Mouse (Mus musculus): Measurements from ENCODE around the gene Pde6c. TPM values are rescaled to one million over a fixed set of nuclear protein-coding genes. Genes with fewer than 3 reads are reported as not detected.

The Pde6c gene
- polyA plus RNA-seq (2015; fragmentation: Nextera tagmentation; extraction: Ambion mirVana): 0.10 TPM in 1 of 2 replicates, not detected in the other

GRCm38 (mm10) chr19:38132481-38132880, at the start of gene Pde6c:
Gene Pde6c (plus strand): TSS chr19:38132781.
- Histone ChIP-seq H3K9ac (replicated peaks; ENCODE audit: low read length) (no peak within 1 kb of the TSS), H3K27me3 (ENCODE audit: insufficient read depth, low read length) (no peaks in the 10 kb centered on the region), H3K36me3 (ENCODE audit: insufficient read depth, low read length) (no peaks in the 10 kb centered on the region), H3K4me3 (ENCODE audit: low read length) (no peak within 1 kb of the TSS), H3K27ac (ENCODE audit: low read length) (no peak within 1 kb of the TSS), H3K9me3 (ENCODE audit: low read length) (no peaks in the 10 kb centered on the region), H3K4me2 (replicated peaks; ENCODE audit: low read depth, low read length) (no peak within 1 kb of the TSS), H3K4me1 (ENCODE audit: insufficient read depth, low read length) (no peaks in the 10 kb centered on the region)
- no peak for ATAC-seq (ENCODE audit: low FRiP score, low TSS enrichment)
- 66% methylated on average over 6 of the region's 6 CpGs for WGBS

GRCm38 (mm10) chr19:38082931-38083525, 49.6 kb upstream of the Pde6c start:
- no peaks in the 10 kb centered on the region for H3K9me3 ChIP-seq (ENCODE audit: low read length)
- no peak overlapping the region for H3K27ac ChIP-seq (ENCODE audit: low read length)
- H3K4me3 ChIP-seq (ENCODE audit: low read length): no peak overlapping the region
- H3K4me1 ChIP-seq (ENCODE audit: insufficient read depth, low read length): no peaks in the 10 kb centered on the region
- WGBS: 45% methylated on average over 5 of the region's 5 CpGs
- no peak overlapping the region for H3K4me2 ChIP-seq (replicated peaks; ENCODE audit: low read depth, low read length)
- no peaks in the 10 kb centered on the region for H3K27me3 ChIP-seq (ENCODE audit: insufficient read depth, low read length)
- H3K9ac ChIP-seq (replicated peaks; ENCODE audit: low read length): no peak overlapping the region
- no peaks in the 10 kb centered on the region for H3K36me3 ChIP-seq (ENCODE audit: insufficient read depth, low read length)
- ATAC-seq (ENCODE audit: low FRiP score, low TSS enrichment): no peak

GRCm38 (mm10) chr19:38085841-38086240, 46.7 kb upstream of the Pde6c start:
- Histone ChIP-seq H3K27me3 (ENCODE audit: insufficient read depth, low read length) (no peaks in the 10 kb centered on the region), H3K4me2 (replicated peaks; ENCODE audit: low read depth, low read length) (no peak overlapping the region), H3K27ac (ENCODE audit: low read length) (no peak overlapping the region), H3K4me3 (ENCODE audit: low read length) (no peak overlapping the region), H3K4me1 (ENCODE audit: insufficient read depth, low read length) (no peaks in the 10 kb centered on the region), H3K36me3 (ENCODE audit: insufficient read depth, low read length) (no peaks in the 10 kb centered on the region), H3K9ac (replicated peaks; ENCODE audit: low read length) (no peak overlapping the region), H3K9me3 (ENCODE audit: low read length) (no peaks in the 10 kb centered on the region)
- no peak for ATAC-seq (ENCODE audit: low FRiP score, low TSS enrichment)
- WGBS: 83% methylated on average over 4 of the region's 4 CpGs

- Histone ChIP-seq H3K4me2 (replicated peaks; ENCODE audit: low read depth, low read length) (no peak overlapping the region), H3K4me1 (ENCODE audit: insufficient read depth, low read length) (peaks cover 8% of the 10 kb centered on the region; the same call in 1 of the 2 replicates), H3K9me3 (ENCODE audit: low read length) (no peaks in the 10 kb centered on the region), H3K4me3 (ENCODE audit: low read length) (no peak overlapping the region), H3K27ac (ENCODE audit: low read length) (no peak overlapping the region), H3K9ac (replicated peaks; ENCODE audit: low read length) (no peak overlapping the region), H3K27me3 (ENCODE audit: insufficient read depth, low read length) (no peaks in the 10 kb centered on the region), H3K36me3 (ENCODE audit: insufficient read depth, low read length) (no peaks in the 10 kb centered on the region)
- WGBS: 52% methylated on average over 11 of the region's 11 CpGs
- ATAC-seq (ENCODE audit: low FRiP score, low TSS enrichment): peak; percentile 84
These were observed 45.5 kb upstream of the Pde6c start for GRCm38 (mm10) chr19:38086948-38087551.

GRCm38 (mm10) chr19:38089358-38089757, 43.2 kb upstream of the Pde6c start:
- H3K4me1 ChIP-seq (ENCODE audit: insufficient read depth, low read length): peaks cover 9% of the 10 kb centered on the region; the same call in 1 of the 2 replicates

GRCm38 (mm10) chr19:38091512-38091985, 41.0 kb upstream of the Pde6c start:
- Histone ChIP-seq H3K4me3 (ENCODE audit: low read length) (no peak overlapping the region), H3K4me1 (ENCODE audit: insufficient read depth, low read length) (peaks cover 18% of the 10 kb centered on the region), H3K9me3 (ENCODE audit: low read length) (no peaks in the 10 kb centered on the region), H3K4me2 (replicated peaks; ENCODE audit: low read depth, low read length) (no peak overlapping the region), H3K36me3 (ENCODE audit: insufficient read depth, low read length) (no peaks in the 10 kb centered on the region), H3K27me3 (ENCODE audit: insufficient read depth, low read length) (peaks cover 14% of the 10 kb centered on the region), H3K9ac (replicated peaks; ENCODE audit: low read length) (no peak overlapping the region), H3K27ac (ENCODE audit: low read length) (no peak overlapping the region)
- ATAC-seq (ENCODE audit: low FRiP score, low TSS enrichment): peak; percentile 84
- 24% methylated on average over 4 of the region's 4 CpGs for WGBS

More at GRCm38 (mm10) chr19:38089358-38089757, 43.2 kb upstream of the Pde6c start:
- Histone ChIP-seq H3K9me3 (ENCODE audit: low read length) (no peaks in the 10 kb centered on the region), H3K27me3 (ENCODE audit: insufficient read depth, low read length) (peaks cover 5% of the 10 kb centered on the region; the same call in 1 of the 2 replicates), H3K27ac (ENCODE audit: low read length) (no peak overlapping the region), H3K4me2 (replicated peaks; ENCODE audit: low read depth, low read length) (no peak overlapping the region), H3K36me3 (ENCODE audit: insufficient read depth, low read length) (no peaks in the 10 kb centered on the region), H3K9ac (replicated peaks; ENCODE audit: low read length) (no peak overlapping the region), H3K4me3 (ENCODE audit: low read length) (no peak overlapping the region)
- 85% methylated on average over 8 of the region's 8 CpGs for WGBS
- no peak for ATAC-seq (ENCODE audit: low FRiP score, low TSS enrichment)

- H3K4me3 ChIP-seq (ENCODE audit: low read length): no peak overlapping the region
- H3K27me3 ChIP-seq (ENCODE audit: insufficient read depth, low read length): peaks cover 45% of the 10 kb centered on the region
- no peak overlapping the region for H3K9ac ChIP-seq (replicated peaks; ENCODE audit: low read length)
- H3K9me3 ChIP-seq (ENCODE audit: low read length): no peaks in the 10 kb centered on the region
- H3K4me1 ChIP-seq (ENCODE audit: insufficient read depth, low read length): peaks cover 33% of the 10 kb centered on the region
- H3K27ac ChIP-seq (ENCODE audit: low read length): no peak overlapping the region
- WGBS: 5% methylated on average over 4 of the region's 4 CpGs
- ATAC-seq (ENCODE audit: low FRiP score, low TSS enrichment): peak; percentile 58
- H3K36me3 ChIP-seq (ENCODE audit: insufficient read depth, low read length): no peaks in the 10 kb centered on the region
- peak overlapping the region; percentile 58; the same call in 1 of the 2 replicates for H3K4me2 ChIP-seq (replicated peaks; ENCODE audit: low read depth, low read length)
These were observed 36.4 kb upstream of the Pde6c start for GRCm38 (mm10) chr19:38096231-38096630.

- Histone ChIP-seq H3K4me1 (ENCODE audit: insufficient read depth, low read length) (peaks cover 25% of the 10 kb centered on the region), H3K9ac (replicated peaks; ENCODE audit: low read length) (0 out of 2 replicates have a peak within 1 kb of the TSS, but pooled peaks have one; percentile 38), H3K9me3 (ENCODE audit: low read length) (no peaks in the 10 kb centered on the region), H3K27me3 (ENCODE audit: insufficient read depth, low read length) (peaks cover 45% of the 10 kb centered on the region), H3K4me2 (replicated peaks; ENCODE audit: low read depth, low read length) (peak within 1 kb of the TSS; percentile 58), H3K4me3 (ENCODE audit: low read length) (peak within 1 kb of the TSS; percentile 41), H3K27ac (ENCODE audit: low read length) (no peak within 1 kb of the TSS), H3K36me3 (ENCODE audit: insufficient read depth, low read length) (no peaks in the 10 kb centered on the region)
- WGBS: under 1% methylated on average over 77 of the region's 77 CpGs
- peak; percentile 68 for ATAC-seq (ENCODE audit: low FRiP score, low TSS enrichment)
These were observed 35.5 kb upstream of the Pde6c start, which contains the start of gene Ffar4 for GRCm38 (mm10) chr19:38096858-38097758. Gene Ffar4 (plus strand): TSS chr19:38097071.

- no peaks in the 10 kb centered on the region for H3K9me3 ChIP-seq (ENCODE audit: low read length)
- ATAC-seq (ENCODE audit: low FRiP score, low TSS enrichment): no peak
- H3K27me3 ChIP-seq (ENCODE audit: insufficient read depth, low read length): no peaks in the 10 kb centered on the region
- 93% methylated on average over 4 of the region's 4 CpGs for WGBS
- H3K36me3 ChIP-seq (ENCODE audit: insufficient read depth, low read length): no peaks in the 10 kb centered on the region
- H3K4me2 ChIP-seq (replicated peaks; ENCODE audit: low read depth, low read length): no peak overlapping the region
- no peaks in the 10 kb centered on the region for H3K4me1 ChIP-seq (ENCODE audit: insufficient read depth, low read length)
- no peak overlapping the region for H3K27ac ChIP-seq (ENCODE audit: low read length)
- H3K9ac ChIP-seq (replicated peaks; ENCODE audit: low read length): no peak overlapping the region
- no peak overlapping the region for H3K4me3 ChIP-seq (ENCODE audit: low read length)
These were observed 24.7 kb upstream of the Pde6c start for GRCm38 (mm10) chr19:38107871-38108270.

Measured in kidney, embryonic 16.5 days (tissue).